Mouse (Mus musculus): ENCODE measurements around the gene Srsf9.

- no peak for TF ChIP-seq CTCF (IDR thresholded peaks at IDR 0.05; ENCODE audit: insufficient read depth, low read depth, low read length)
- no peak for TF ChIP-seq POLR2A (IDR thresholded peaks at IDR 0.05; ENCODE audit: insufficient read depth, low read depth, low read length)
Observed at GRCm38 (mm10) chr5:115362216-115362615, 35.2 kb downstream of the Srsf9 start.

Measured in olfactory bulb, adult 2 months (tissue).